9 mouse cellular contexts compared by ENCODE assay signal in the genomic region with DNA sequence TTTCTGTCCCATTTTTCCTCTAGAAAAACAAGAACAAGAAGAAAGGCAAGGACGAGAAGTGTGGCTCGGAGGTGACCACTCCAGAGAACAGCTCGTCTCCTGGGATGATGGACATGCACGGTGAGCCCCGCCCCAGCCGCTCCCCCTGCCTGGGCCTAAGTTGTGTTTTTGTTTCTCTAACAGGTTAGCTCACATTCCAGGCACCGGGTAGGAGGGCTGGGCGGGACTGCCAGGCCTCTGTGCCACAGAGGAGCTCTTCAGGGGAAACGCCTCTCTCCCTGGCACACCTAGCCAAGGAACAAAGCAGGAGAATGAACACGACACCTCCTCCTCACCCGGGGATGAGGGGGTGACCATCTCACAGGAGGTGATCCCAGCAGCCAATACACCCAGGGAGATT. TPM values are rescaled to one million over a fixed set of nuclear protein-coding genes. Genes with fewer than 3 reads are reported as not detected.
A peak's percentile ranks its signal among the peaks of the same experiment; 100 is the strongest.
DNase-seq lines count a peak whose midpoint lies in the region; ATAC-seq lines count a peak whose summit lies in the region.
"Had no signal": no experiment of that assay in that cellular context is flagged by ENCODE, and none has a peak within 500 bp of the region (broad histone marks: within the 10 kb centered on the region; RNA-seq: fewer than 3 reads in every experiment).

No protein-coding gene starts in this region.

- ATAC-seq in embryonic facial prominence, embryonic 15.5 days (ENCODE audit: insufficient number of reproducible peaks, low FRiP score, low TSS enrichment, low read depth): peak; percentile 69; the same call in 1 of the 2 replicates

- no peak overlapping the region for H3K4me2 ChIP-seq in embryonic facial prominence, embryonic 15.5 days (replicated peaks)

- peak overlapping the region; percentile 77 for H3K27ac ChIP-seq in embryonic facial prominence, embryonic 15.5 days (replicated peaks)

- H3K36me3 ChIP-seq in embryonic facial prominence, embryonic 15.5 days: peaks cover 66% of the 10 kb centered on the region

- no peak overlapping the region for H3K4me3 ChIP-seq in embryonic facial prominence, embryonic 15.5 days (replicated peaks)

- 66% methylated on average over 11 of the region's 11 CpGs for WGBS in embryonic facial prominence, embryonic 15.5 days

- DNase-seq in R1 (ENCODE audit: low read depth, low spot score): peak; percentile 82
- DNase-seq in kidney, postnatal 36 days: peak; percentile 79 to 85
- peak; percentile 90 for DNase-seq in lung, postnatal 36 days
- DNase-seq in left cerebral cortex, adult 11 months (ENCODE audit: low spot score): no peak
- no peak for DNase-seq in cerebellum, adult 18-20 months
- DNase-seq in frontal cortex, postnatal 25 days (ENCODE audit: low spot score in 2 of 2): no peak
- DNase-seq in gastrocnemius, postnatal 25 days: no peak
- DNase-seq: cerebellum, postnatal 10 days had no signal

- no peak overlapping the region for H3K9ac ChIP-seq in embryonic facial prominence, embryonic 15.5 days

- no peaks in the 10 kb centered on the region for H3K9me3 ChIP-seq in embryonic facial prominence, embryonic 15.5 days (replicated peaks)

- peaks cover 21% of the 10 kb centered on the region for H3K4me1 ChIP-seq in embryonic facial prominence, embryonic 15.5 days

- no peaks in the 10 kb centered on the region for H3K27me3 ChIP-seq in embryonic facial prominence, embryonic 15.5 days

RNA-seq across cellular contexts. Expression of gene Bcl7a, which starts 12.3 kb away (rescaled TPM):
- 28.9 and 31.0 TPM in 2 replicates for polyA plus RNA-seq in embryonic facial prominence, embryonic 15.5 days (2015; fragmentation: Nextera tagmentation; extraction: Ambion mirVana)
- total RNA-seq in gastrocnemius, postnatal 25 days (2021): 1 to 10 TPM; 8.4 to 8.6 TPM

RNA-seq across cellular contexts. Expression of gene Mlxip, which starts 38.7 kb away (rescaled TPM):
- polyA plus RNA-seq in embryonic facial prominence, embryonic 15.5 days (2015; fragmentation: Nextera tagmentation; extraction: Ambion mirVana): 17.9 and 20.7 TPM in 2 replicates
- 10 to 100 TPM; 54.5 TPM for total RNA-seq in gastrocnemius, postnatal 25 days (2021)

Comparison
In these comparisons a context has a peak if more than half of its experiments do, and no peak if none do; other contexts are left out.
1. DNase-seq: peak in R1 (single experiment), kidney, postnatal 36 days (2 of 2) and lung, postnatal 36 days (single experiment); none in left cerebral cortex, adult 11 months (single experiment), cerebellum, adult 18-20 months (0 of 2), frontal cortex, postnatal 25 days (0 of 2) and gastrocnemius, postnatal 25 days (single experiment).